Mouse (Mus musculus) stomach, postnatal 0 days (tissue): ENCODE results near the gene Prr11.

Experiments
- CTCF ChIP-seq: IDR thresholded peaks from 2 replicates; pipeline ENCODE4 v1.5.1; 2016; ENCODE audit warnings: antibody characterized with exemption, low read depth, mild to moderate bottlenecking, moderate library complexity
- EP300 ChIP-seq: optimal IDR thresholded peaks from 2 replicates; pipeline ENCODE3; 2016; ENCODE audit warnings: antibody characterized with exemption

DNA sequence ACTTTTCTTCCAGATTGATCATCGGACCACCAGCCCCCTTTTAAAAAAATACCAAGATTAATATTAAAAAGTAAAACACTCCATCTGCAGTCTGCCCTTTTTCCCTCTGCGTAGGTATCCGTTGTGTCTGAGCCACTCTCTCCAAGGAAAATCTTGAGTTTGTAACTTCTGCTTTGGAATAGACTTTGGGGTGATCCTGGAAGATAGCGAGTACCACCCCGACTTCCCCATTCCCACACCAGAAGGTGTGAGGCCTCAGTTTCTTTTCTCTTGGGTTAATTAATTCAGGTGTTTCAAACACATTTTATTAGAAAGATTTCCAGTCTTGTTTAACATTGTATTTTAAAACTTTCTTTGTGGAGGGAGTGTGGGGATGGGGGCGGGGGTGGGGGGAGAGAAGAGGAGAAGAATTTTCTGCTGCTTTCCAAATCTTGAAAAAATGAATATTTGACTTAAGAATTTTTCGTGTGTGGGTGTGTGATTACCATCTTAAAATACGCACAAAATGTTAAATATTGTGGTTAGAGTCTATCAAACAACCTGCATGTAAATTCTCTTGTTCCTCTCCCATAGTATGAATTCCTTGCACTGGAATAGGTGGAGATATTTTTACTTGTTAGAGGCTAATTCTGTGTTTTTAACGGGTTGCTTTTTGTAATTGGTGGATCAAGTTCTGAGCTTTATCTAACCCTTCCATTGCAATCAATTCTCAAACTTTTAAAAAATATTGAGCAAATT is 1.8 kb upstream of the Prr11 start:
- TF ChIP-seq CTCF (no peak), EP300 (no peak)
